In genomic region chr10:7174480-7174879, GRCm38 (mm10) we compare ENCODE assay signal across 30 mouse cellular contexts. TPM values are rescaled to one million over a fixed set of nuclear protein-coding genes. Genes with fewer than 3 reads are reported as not detected.
DNase-seq lines count a peak whose midpoint lies in the region; ATAC-seq and TF ChIP-seq lines count a peak whose summit lies in the region.
"Had no signal": no experiment of that assay in that cellular context is flagged by ENCODE, and none has a peak within 500 bp of the region (broad histone marks: within the 10 kb centered on the region; RNA-seq: fewer than 3 reads in every experiment).

No protein-coding gene starts in this region.

- intact Hi-C loops in left cerebral cortex, postnatal 36 days (cut with DNase I) = no loop called here

- peaks cover 12% of the 10 kb centered on the region; the same call in 1 of the 2 replicates for H3K4me1 ChIP-seq in heart, postnatal 0 days (ENCODE audit: control insufficient read depth, insufficient read depth)
- H3K4me1 ChIP-seq in midbrain, embryonic 11.5 days (ENCODE audit: control insufficient read depth, insufficient read depth, low read length) = no peaks in the 10 kb centered on the region; the same call in 1 of the 2 replicates
- no peaks in the 10 kb centered on the region for H3K4me1 ChIP-seq in midbrain, postnatal 0 days (ENCODE audit: insufficient read depth, low read length)
- H3K4me1 ChIP-seq in lung, postnatal 0 days (ENCODE audit: insufficient read depth, low read depth, low read length) = no peaks in the 10 kb centered on the region
- H3K4me1 ChIP-seq: hindbrain, embryonic 15.5 days had no signal

- H3K9ac ChIP-seq in heart, postnatal 0 days (replicated peaks; ENCODE audit: low read depth, low read length) = no peak overlapping the region
- no peak overlapping the region for H3K9ac ChIP-seq in midbrain, embryonic 11.5 days (ENCODE audit: low read length)
- H3K9ac ChIP-seq in midbrain, postnatal 0 days (replicated peaks; ENCODE audit: low read length, poor library complexity, severe bottlenecking) = no peak overlapping the region
- H3K9ac ChIP-seq in lung, postnatal 0 days (replicated peaks; ENCODE audit: low read depth) = no peak overlapping the region
- H3K9ac ChIP-seq: embryonic facial prominence, embryonic 12.5 days; heart, embryonic 13.5 days; hindbrain, embryonic 15.5 days; liver, embryonic 14.5 days; midbrain, embryonic 13.5 days had no signal

- TF ChIP-seq CTCF in heart, postnatal 0 days (IDR thresholded peaks at IDR 0.05; ENCODE audit: low read depth) = no peak
- no peak for TF ChIP-seq CTCF in midbrain, postnatal 0 days (IDR thresholded peaks at IDR 0.05)
- no peak for TF ChIP-seq CTCF in lung, postnatal 0 days (IDR thresholded peaks at IDR 0.05)

- peak; percentile 46 for DNase-seq in heart, postnatal 0 days (ENCODE audit: low spot score)
- DNase-seq in heart, adult 8-10 months (ENCODE audit: low spot score) = no peak
- DNase-seq in midbrain, embryonic 11.5 days (ENCODE audit: low spot score, missing footprints) = peak; percentile 47
- DNase-seq in midbrain, postnatal 0 days (ENCODE audit: low spot score) = no peak
- DNase-seq in lung, postnatal 0 days (ENCODE audit: low spot score) = peak; percentile 27
- peak; percentile 17 for DNase-seq in lung, postnatal 36 days
- no peak for DNase-seq in left cerebral cortex, postnatal 36 days (ENCODE audit: low spot score in 2 of 2)
- DNase-seq: adrenal gland, adult 2 months; B cell, adult 2 months; cerebellum, adult 9-10 months; cerebellum, postnatal 36 days; embryo, embryonic 11 days; gastrocnemius, postnatal 36 days; heart, adult 2 months; kidney, adult 2 months; kidney, postnatal 10 days; layer of hippocampus, adult 9-11 months; liver; thymus, adult 18-20 months; thymus, postnatal 25 days had no signal

- no peak overlapping the region for H3K4me3 ChIP-seq in heart, postnatal 0 days (ENCODE audit: low read depth, low read length)
- H3K4me3 ChIP-seq in midbrain, embryonic 11.5 days (ENCODE audit: low read depth, low read length) = no peak overlapping the region
- H3K4me3 ChIP-seq in midbrain, postnatal 0 days (ENCODE audit: low read depth, low read length) = no peak overlapping the region
- no peak overlapping the region for H3K4me3 ChIP-seq in lung, postnatal 0 days (ENCODE audit: low read depth, low read length)
- H3K4me3 ChIP-seq: embryonic facial prominence, embryonic 12.5 days; heart, adult 2 months; heart, embryonic 13.5 days; hindbrain, embryonic 10.5 days; hindbrain, embryonic 15.5 days; megakaryocyte, embryonic 14.5 days; midbrain, embryonic 13.5 days had no signal

- no peak for TF ChIP-seq EP300 in heart, postnatal 0 days (IDR thresholded peaks at IDR 0.05; ENCODE audit: low read depth)
- TF ChIP-seq EP300 in lung, postnatal 0 days (IDR thresholded peaks at IDR 0.05) = peak; percentile 53; the same call in 1 of the 2 replicates

- no peaks in the 10 kb centered on the region for H3K9me3 ChIP-seq in heart, postnatal 0 days (replicated peaks; ENCODE audit: control insufficient read depth, low read length)
- no peaks in the 10 kb centered on the region for H3K9me3 ChIP-seq in midbrain, embryonic 11.5 days (ENCODE audit: control insufficient read depth, low read length)
- H3K9me3 ChIP-seq in midbrain, postnatal 0 days (ENCODE audit: low read length) = no peaks in the 10 kb centered on the region
- H3K9me3 ChIP-seq in lung, postnatal 0 days (ENCODE audit: low read length) = no peaks in the 10 kb centered on the region
- H3K9me3 ChIP-seq: embryonic facial prominence, embryonic 12.5 days; heart, embryonic 13.5 days; hindbrain, embryonic 15.5 days; midbrain, embryonic 13.5 days had no signal

- no peaks in the 10 kb centered on the region for H3K27me3 ChIP-seq in heart, postnatal 0 days (ENCODE audit: control insufficient read depth, insufficient read depth, low read length)
- H3K27me3 ChIP-seq in midbrain, embryonic 11.5 days (ENCODE audit: control insufficient read depth, insufficient read depth, low read length) = no peaks in the 10 kb centered on the region
- H3K27me3 ChIP-seq in midbrain, postnatal 0 days (ENCODE audit: insufficient read depth, low read length) = no peaks in the 10 kb centered on the region
- H3K27me3 ChIP-seq in lung, postnatal 0 days (replicated peaks; ENCODE audit: insufficient read depth, low read length) = no peaks in the 10 kb centered on the region
- H3K27me3 ChIP-seq: embryonic facial prominence, embryonic 12.5 days; heart, embryonic 13.5 days; hindbrain, embryonic 15.5 days; megakaryocyte, embryonic 14.5 days; midbrain, embryonic 13.5 days had no signal

- peak overlapping the region; percentile 52 for H3K27ac ChIP-seq in heart, postnatal 0 days (ENCODE audit: low read depth)
- H3K27ac ChIP-seq in midbrain, embryonic 11.5 days (ENCODE audit: low read depth, low read length) = no peak overlapping the region
- H3K27ac ChIP-seq in midbrain, postnatal 0 days (ENCODE audit: low read depth, low read length) = no peak overlapping the region
- H3K27ac ChIP-seq in lung, postnatal 0 days (ENCODE audit: low read length) = no peak overlapping the region; the same call in 1 of the 2 replicates
- H3K27ac ChIP-seq: embryonic facial prominence, embryonic 12.5 days; heart, adult 2 months; heart, embryonic 13.5 days; hindbrain, embryonic 10.5 days; hindbrain, embryonic 15.5 days; liver, embryonic 14.5 days; midbrain, embryonic 13.5 days had no signal

- no peak overlapping the region for H3K4me2 ChIP-seq in heart, postnatal 0 days (ENCODE audit: low read depth, low read length)
- H3K4me2 ChIP-seq in midbrain, embryonic 11.5 days = no peak overlapping the region
- H3K4me2 ChIP-seq in midbrain, postnatal 0 days (ENCODE audit: low read depth, low read length, poor library complexity, severe bottlenecking) = no peak overlapping the region
- no peak overlapping the region for H3K4me2 ChIP-seq in lung, postnatal 0 days (replicated peaks; ENCODE audit: low read depth, low read length)
- H3K4me2 ChIP-seq: embryonic facial prominence, embryonic 12.5 days; heart, embryonic 13.5 days; hindbrain, embryonic 15.5 days; midbrain, embryonic 13.5 days had no signal

- no peaks in the 10 kb centered on the region for H3K36me3 ChIP-seq in heart, postnatal 0 days (replicated peaks; ENCODE audit: control insufficient read depth, insufficient read depth, low read length)
- H3K36me3 ChIP-seq in midbrain, embryonic 11.5 days (ENCODE audit: control insufficient read depth, insufficient read depth, low read length) = no peaks in the 10 kb centered on the region
- no peaks in the 10 kb centered on the region for H3K36me3 ChIP-seq in midbrain, postnatal 0 days (ENCODE audit: insufficient read depth, low read length)
- H3K36me3 ChIP-seq in lung, postnatal 0 days (ENCODE audit: insufficient read depth, low read length) = no peaks in the 10 kb centered on the region
- H3K36me3 ChIP-seq: embryonic facial prominence, embryonic 12.5 days; heart, embryonic 13.5 days; hindbrain, embryonic 15.5 days; midbrain, embryonic 13.5 days had no signal

- no peak for ATAC-seq in heart, postnatal 0 days (ENCODE audit: insufficient read depth, low read depth)
- ATAC-seq in midbrain, embryonic 11.5 days (ENCODE audit: low FRiP score) = no peak
- ATAC-seq in midbrain, postnatal 0 days (ENCODE audit: low FRiP score) = no peak
- ATAC-seq in lung, postnatal 0 days = peak; percentile 65
- ATAC-seq: activated CD4-positive, CD25-positive, alpha-beta regulatory T cell, adult 4 months; forebrain, embryonic 14.5 days; inflammation-experienced regulatory T-cells, adult 6 months; midbrain, embryonic 13.5 days had no signal

- 22% methylated on average over 2 of the region's 2 CpGs for WGBS in heart, postnatal 0 days
- 57% methylated on average over 2 of the region's 2 CpGs for WGBS in midbrain, embryonic 11.5 days
- WGBS in midbrain, postnatal 0 days = 35% methylated on average over 2 of the region's 2 CpGs
- WGBS in lung, postnatal 0 days = 43% methylated on average over 2 of the region's 2 CpGs

RNA-seq across cellular contexts. Expression of gene Cnksr3, which starts 37.6 kb away (rescaled TPM):
- total RNA-seq in heart, postnatal 0 days (2014; rRNA removed; ENCODE audit: low replicate concordance) = 16.6 and 18.2 TPM in 2 replicates
- 7.8 and 8.1 TPM in 2 replicates for polyA plus RNA-seq in heart, postnatal 0 days (2015; fragmentation: Nextera tagmentation; extraction: Ambion mirVana)
- total RNA-seq in heart, adult 8-10 months (2022) = 10 to 100 TPM; 17.2 to 25.1 (median 23.2) TPM
- polyA plus RNA-seq in midbrain, embryonic 11.5 days (2014; fragmentation: Nextera tagmentation; extraction: Ambion mirVana) = 6.7 and 7.4 TPM in 2 replicates
- total RNA-seq in midbrain, postnatal 0 days (2014; rRNA removed) = 2.8 and 4.1 TPM in 2 replicates
- 1.3 and 1.8 TPM in 2 replicates for polyA plus RNA-seq in midbrain, postnatal 0 days (2015; fragmentation: Nextera tagmentation; extraction: Ambion mirVana)
- polyA plus RNA-seq in lung, postnatal 0 days (2015; fragmentation: Nextera tagmentation; extraction: Ambion mirVana) = 7.4 and 7.6 TPM in 2 replicates
- total RNA-seq in left cerebral cortex, postnatal 36 days (2021) = 1 to 10 TPM; 6.1 to 7.1 TPM

Comparison
In these comparisons a context has a peak if more than half of its experiments do, and no peak if none do; other contexts are left out.
1. DNase-seq: peak in heart, postnatal 0 days (single experiment), midbrain, embryonic 11.5 days (single experiment), lung, postnatal 0 days (single experiment) and lung, postnatal 36 days (single experiment); none in heart, adult 8-10 months (single experiment), midbrain, postnatal 0 days (single experiment) and left cerebral cortex, postnatal 36 days (0 of 2).